Mouse (Mus musculus): ENCODE data around the gene Was. TPM values are rescaled to one million over a fixed set of nuclear protein-coding genes. Genes with fewer than 3 reads are reported as not detected.

Gene Was
- polyA plus RNA-seq, 1 experiment = 52.2 TPM

DNA sequence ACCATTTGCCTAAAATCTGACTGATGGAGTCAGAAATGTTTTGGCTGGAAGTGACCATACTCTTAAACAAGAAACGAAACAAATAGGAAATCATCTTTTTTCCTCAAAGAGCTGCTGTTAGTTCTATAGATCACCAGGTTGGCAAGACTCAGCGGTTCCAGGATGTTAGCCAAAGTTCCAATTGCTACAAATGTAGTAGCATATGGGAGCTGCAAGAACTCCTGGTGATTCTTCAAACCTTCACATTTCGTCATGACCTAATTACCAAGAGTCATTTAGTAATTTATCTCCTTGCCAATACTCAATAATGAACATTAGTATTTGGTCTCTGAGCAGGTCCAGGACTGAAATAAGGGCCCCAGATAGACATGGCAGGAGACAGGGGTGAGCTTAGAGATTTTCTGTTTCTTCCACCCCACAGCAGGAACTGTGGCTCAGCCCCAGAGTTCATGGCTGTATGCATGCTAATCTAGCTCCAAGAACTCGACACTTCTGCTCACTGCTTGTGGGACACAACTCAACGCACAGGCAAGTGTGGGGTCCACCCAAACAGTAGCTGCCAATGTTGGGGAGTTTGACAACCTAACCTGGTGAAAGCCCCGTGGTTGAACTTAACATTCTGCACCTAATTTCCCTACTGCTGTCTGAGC is 33.6 kb upstream of the Was start:
- Histone ChIP-seq H3K36me3 (ENCODE audit: control insufficient read depth, insufficient read depth, low read length) (peaks cover 7% of the 10 kb centered on the region), H3K4me3 (ENCODE audit: extremely low read depth, insufficient read depth, insufficient read length) (no peak overlapping the region), H3K4me1 (ENCODE audit: control insufficient read depth, insufficient read depth, insufficient read length) (no peaks in the 10 kb centered on the region), H3K27me3 (ENCODE audit: control insufficient read depth, insufficient read depth, low read length) (no peaks in the 10 kb centered on the region), H3K27ac (ENCODE audit: insufficient read depth, low read length) (no peak overlapping the region)
- no peak for DNase-seq (ENCODE audit: low read depth in 1 of 2, low spot score in 2 of 2)
- no peak for TF ChIP-seq CTCF (IDR thresholded peaks at IDR 0.05; ENCODE audit: extremely low read depth, insufficient read depth, insufficient read length, insufficient replicate concordance)
- no peak for TF ChIP-seq POLR2A (IDR thresholded peaks at IDR 0.05; ENCODE audit: low read depth, low read length)
- WGBS = 81% methylated on average over 6 of the region's 6 CpGs

- H3K36me3 ChIP-seq (ENCODE audit: control insufficient read depth, insufficient read depth, low read length) = no peaks in the 10 kb centered on the region
- DNase-seq (ENCODE audit: low read depth in 1 of 2, low spot score in 2 of 2) = no peak
- TF ChIP-seq CTCF (IDR thresholded peaks at IDR 0.05; ENCODE audit: extremely low read depth, insufficient read depth, insufficient read length, insufficient replicate concordance) (no peak), POLR2A (IDR thresholded peaks at IDR 0.05; ENCODE audit: low read depth, low read length) (no peak)
- H3K27me3 ChIP-seq (ENCODE audit: control insufficient read depth, insufficient read depth, low read length) = no peaks in the 10 kb centered on the region
- no peaks in the 10 kb centered on the region for H3K4me1 ChIP-seq (ENCODE audit: control insufficient read depth, insufficient read depth, insufficient read length)
- no peak overlapping the region for H3K27ac ChIP-seq (ENCODE audit: insufficient read depth, low read length)
- H3K4me3 ChIP-seq (ENCODE audit: extremely low read depth, insufficient read depth, insufficient read length) = no peak overlapping the region
These were observed 27.0 kb upstream of the Was start for GRCm38 (mm10) chrX:8117264-8117663.

GRCm38 (mm10) chrX:8115275-8115674 is 25.0 kb upstream of the Was start:
- H3K4me3 ChIP-seq (ENCODE audit: extremely low read depth, insufficient read depth, insufficient read length) = no peak overlapping the region
- DNase-seq (ENCODE audit: low read depth in 1 of 2, low spot score in 2 of 2) = no peak
- no peaks in the 10 kb centered on the region for H3K36me3 ChIP-seq (ENCODE audit: control insufficient read depth, insufficient read depth, low read length)
- H3K4me1 ChIP-seq (ENCODE audit: control insufficient read depth, insufficient read depth, insufficient read length) = no peaks in the 10 kb centered on the region
- no peak overlapping the region for H3K27ac ChIP-seq (ENCODE audit: insufficient read depth, low read length)
- TF ChIP-seq CTCF (IDR thresholded peaks at IDR 0.05; ENCODE audit: extremely low read depth, insufficient read depth, insufficient read length, insufficient replicate concordance) = no peak
- TF ChIP-seq POLR2A (IDR thresholded peaks at IDR 0.05; ENCODE audit: low read depth, low read length) = no peak
- H3K27me3 ChIP-seq (ENCODE audit: control insufficient read depth, insufficient read depth, low read length) = no peaks in the 10 kb centered on the region
- 55% methylated on average over 4 of the region's 4 CpGs for WGBS

DNA sequence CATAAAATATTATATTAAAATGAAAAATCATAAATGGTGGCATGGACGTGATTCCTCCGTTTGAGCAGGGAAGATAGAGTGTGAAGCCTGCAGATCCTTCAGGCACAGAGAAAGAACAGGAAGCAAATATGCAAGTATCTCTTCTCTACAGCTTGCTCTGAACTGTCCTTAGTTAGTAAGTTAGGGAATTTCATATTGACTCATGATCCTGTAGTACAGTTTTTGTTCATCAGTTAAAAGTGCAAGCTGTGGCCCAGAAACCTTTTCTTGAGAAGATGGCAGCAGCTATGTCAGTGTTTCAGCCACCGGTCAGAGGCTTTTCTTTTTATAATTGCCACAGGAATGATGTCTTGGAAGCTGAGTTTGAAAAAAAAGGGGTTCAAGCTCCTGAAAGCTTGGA is 14.7 kb upstream of the Was start:
- Histone ChIP-seq H3K4me1 (ENCODE audit: control insufficient read depth, insufficient read depth, insufficient read length) (no peaks in the 10 kb centered on the region), H3K27ac (ENCODE audit: insufficient read depth, low read length) (no peak overlapping the region), H3K27me3 (ENCODE audit: control insufficient read depth, insufficient read depth, low read length) (no peaks in the 10 kb centered on the region), H3K36me3 (ENCODE audit: control insufficient read depth, insufficient read depth, low read length) (no peaks in the 10 kb centered on the region), H3K4me3 (ENCODE audit: extremely low read depth, insufficient read depth, insufficient read length) (no peak overlapping the region)
- TF ChIP-seq CTCF (IDR thresholded peaks at IDR 0.05; ENCODE audit: extremely low read depth, insufficient read depth, insufficient read length, insufficient replicate concordance) (no peak), POLR2A (IDR thresholded peaks at IDR 0.05; ENCODE audit: low read depth, low read length) (no peak)
- WGBS = 85% methylated on average over 3 of the region's 3 CpGs
- no peak for DNase-seq (ENCODE audit: low read depth in 1 of 2, low spot score in 2 of 2)

DNA sequence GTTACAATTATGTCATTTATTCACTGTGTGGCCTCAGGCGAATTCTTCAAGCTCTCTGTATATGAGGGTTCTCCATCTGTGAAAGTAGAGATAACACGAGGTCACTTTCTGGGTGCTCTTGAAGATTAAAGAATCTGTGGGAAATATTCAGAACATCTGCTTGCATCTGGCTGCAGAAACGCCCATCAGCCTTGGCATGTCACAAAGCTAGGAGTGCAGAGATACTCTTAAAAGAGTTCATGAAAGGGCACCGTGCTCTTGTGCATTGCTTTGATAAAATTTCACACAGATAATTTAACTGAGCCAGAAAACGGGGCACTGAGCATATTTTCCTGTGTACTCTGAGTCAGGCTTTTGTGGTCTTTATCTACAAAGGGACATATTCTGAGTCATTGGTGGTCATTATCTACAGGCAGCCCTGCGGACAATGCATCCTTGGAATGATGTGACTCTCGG is 11.9 kb upstream of the Was start:
- no peaks in the 10 kb centered on the region for H3K36me3 ChIP-seq (ENCODE audit: control insufficient read depth, insufficient read depth, low read length)
- no peak overlapping the region for H3K4me3 ChIP-seq (ENCODE audit: extremely low read depth, insufficient read depth, insufficient read length)
- no peak for TF ChIP-seq POLR2A (IDR thresholded peaks at IDR 0.05; ENCODE audit: low read depth, low read length)
- TF ChIP-seq CTCF (IDR thresholded peaks at IDR 0.05; ENCODE audit: extremely low read depth, insufficient read depth, insufficient read length, insufficient replicate concordance) = no peak
- 64% methylated on average over 7 of the region's 7 CpGs for WGBS
- H3K4me1 ChIP-seq (ENCODE audit: control insufficient read depth, insufficient read depth, insufficient read length) = no peaks in the 10 kb centered on the region
- DNase-seq (ENCODE audit: low read depth in 1 of 2, low spot score in 2 of 2) = no peak
- H3K27me3 ChIP-seq (ENCODE audit: control insufficient read depth, insufficient read depth, low read length) = no peaks in the 10 kb centered on the region
- no peak overlapping the region for H3K27ac ChIP-seq (ENCODE audit: insufficient read depth, low read length)

GRCm38 (mm10) chrX:8101017-8101416 is 10.7 kb upstream of the Was start:
- 49% methylated on average over 3 of the region's 3 CpGs for WGBS
- no peak overlapping the region for H3K27ac ChIP-seq (ENCODE audit: insufficient read depth, low read length)
- TF ChIP-seq CTCF (IDR thresholded peaks at IDR 0.05; ENCODE audit: extremely low read depth, insufficient read depth, insufficient read length, insufficient replicate concordance) = no peak
- no peak for TF ChIP-seq POLR2A (IDR thresholded peaks at IDR 0.05; ENCODE audit: low read depth, low read length)
- no peaks in the 10 kb centered on the region for H3K36me3 ChIP-seq (ENCODE audit: control insufficient read depth, insufficient read depth, low read length)
- no peak overlapping the region for H3K4me3 ChIP-seq (ENCODE audit: extremely low read depth, insufficient read depth, insufficient read length)
- no peaks in the 10 kb centered on the region for H3K4me1 ChIP-seq (ENCODE audit: control insufficient read depth, insufficient read depth, insufficient read length)
- no peaks in the 10 kb centered on the region for H3K27me3 ChIP-seq (ENCODE audit: control insufficient read depth, insufficient read depth, low read length)
- DNase-seq (ENCODE audit: low read depth in 1 of 2, low spot score in 2 of 2) = no peak

DNA sequence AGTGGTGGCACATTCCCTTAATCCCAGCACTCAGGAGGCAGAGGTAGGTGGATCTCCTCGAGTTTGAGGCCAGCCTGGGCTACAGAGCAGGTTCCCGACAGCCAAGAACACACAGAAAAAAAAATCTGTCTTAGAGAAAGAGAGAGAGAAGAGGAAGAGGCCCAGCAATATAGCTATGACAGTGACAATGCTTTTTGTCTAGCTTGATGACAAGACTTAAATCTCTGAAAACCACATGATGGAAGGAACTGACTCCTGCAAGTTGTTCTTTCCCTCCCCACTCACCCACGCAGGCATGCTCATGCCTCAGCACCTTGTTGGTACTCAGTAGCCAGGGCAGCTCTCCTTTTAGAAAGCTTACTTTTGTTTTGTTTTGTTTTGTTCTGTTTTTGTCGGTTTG is 9.1 kb upstream of the Was start:
- TF ChIP-seq POLR2A (IDR thresholded peaks at IDR 0.05; ENCODE audit: low read depth, low read length) = no peak
- no peak for TF ChIP-seq CTCF (IDR thresholded peaks at IDR 0.05; ENCODE audit: extremely low read depth, insufficient read depth, insufficient read length, insufficient replicate concordance)
- Histone ChIP-seq H3K27me3 (ENCODE audit: control insufficient read depth, insufficient read depth, low read length) (no peaks in the 10 kb centered on the region), H3K27ac (ENCODE audit: insufficient read depth, low read length) (no peak overlapping the region), H3K36me3 (ENCODE audit: control insufficient read depth, insufficient read depth, low read length) (no peaks in the 10 kb centered on the region), H3K4me1 (ENCODE audit: control insufficient read depth, insufficient read depth, insufficient read length) (no peaks in the 10 kb centered on the region), H3K4me3 (ENCODE audit: extremely low read depth, insufficient read depth, insufficient read length) (no peak overlapping the region)
- DNase-seq (ENCODE audit: low read depth in 1 of 2, low spot score in 2 of 2) = no peak
- WGBS = 37% methylated on average over 4 of the region's 4 CpGs
